Mouse (Mus musculus): ENCODE data around the gene Mtch1.

- TF ChIP-seq CTCF (IDR thresholded peaks at IDR 0.05; ENCODE audit: low read depth) (no peak), EP300 (IDR thresholded peaks at IDR 0.05; ENCODE audit: low read depth) (no peak)
Measured at GRCm38 (mm10) chr17:29282216-29282952, 65.3 kb downstream of the Mtch1 start.

Measured in liver, embryonic 14.5 days (tissue).